Mouse (Mus musculus) liver, embryonic 11.5 days (tissue): ENCODE measurements at regions not wholly inside any gene's neighbourhood (a gene's known extent, or its start where the extent isn't known, plus 50 kb on each side); places are given as distances from the start of the nearest gene placed in this dataset.

Experiments
- ATAC-seq: fragments of 200-750 bp; cut with Nextera tagmentation; replicated peaks from 2 replicates; pipeline ENCODE4 v1.8.0; 2017; ENCODE audit warnings: moderate number of reproducible peaks, mild to moderate bottlenecking, moderate TSS enrichment, moderate library complexity; ENCODE audit not compliant: low FRiP score
- DNase-seq: peaks from one replicate; pipeline ENCODE4 v3.0.0-alpha.2; 2017; ENCODE audit warnings: low spot score
- H3K27ac ChIP-seq: fragments of 300-500 bp; sonication (generic); 2 replicates; pipeline ENCODE4 v1.5.1; 2014; ENCODE audit warnings: mild to moderate bottlenecking, low read depth, low read length, control low read depth
- H3K27me3 ChIP-seq: fragments of 300-500 bp; sonication (generic); replicated peaks from 2 replicates; pipeline ENCODE4 v1.6.1; 2014; ENCODE audit warnings: low read length, mixed read lengths; ENCODE audit not compliant: control insufficient read depth, insufficient read depth
- H3K36me3 ChIP-seq: fragments of 300-500 bp; sonication (generic); 2 replicates; pipeline ENCODE4 v1.6.1; 2014; ENCODE audit warnings: mild to moderate bottlenecking, low read length, moderate library complexity, mixed read lengths; ENCODE audit not compliant: control insufficient read depth, insufficient read depth
- H3K4me1 ChIP-seq: fragments of 300-500 bp; sonication (generic); replicated peaks from 2 replicates; pipeline ENCODE4 v1.6.1; 2014; ENCODE audit warnings: low read length, mixed read lengths; ENCODE audit not compliant: control insufficient read depth, insufficient read depth
- H3K4me2 ChIP-seq: fragments of 300-500 bp; sonication (generic); 2 replicates; pipeline ENCODE4 v1.6.1; 2014; ENCODE audit warnings: mild to moderate bottlenecking, control low read depth, moderate library complexity
- H3K4me3 ChIP-seq: fragments of 300-500 bp; sonication (generic); 2 replicates; pipeline ENCODE4 v1.5.1; 2014; ENCODE audit warnings: low read depth, low read length, control low read depth
- H3K9ac ChIP-seq: fragments of 300-500 bp; sonication (generic); 2 replicates; pipeline ENCODE4 v1.6.1; 2014; ENCODE audit warnings: low read depth, low read length, control low read depth
- H3K9me3 ChIP-seq: fragments of 300-500 bp; sonication (generic); 2 replicates; pipeline ENCODE4 v1.6.1; 2016; ENCODE audit warnings: low read length, inconsistent platforms, mixed read lengths; ENCODE audit not compliant: control insufficient read depth
- WGBS: fragments of 180-500 bp; shearing (Covaris S2); extraction: QIAGEN DNeasy Blood & Tissue Kit; methylation state at CpG from one replicate; pipeline ENCODE4 v1.1.7; 2014; 5-methylcytosine and 5-hydroxymethylcytosine counted together

DNA sequence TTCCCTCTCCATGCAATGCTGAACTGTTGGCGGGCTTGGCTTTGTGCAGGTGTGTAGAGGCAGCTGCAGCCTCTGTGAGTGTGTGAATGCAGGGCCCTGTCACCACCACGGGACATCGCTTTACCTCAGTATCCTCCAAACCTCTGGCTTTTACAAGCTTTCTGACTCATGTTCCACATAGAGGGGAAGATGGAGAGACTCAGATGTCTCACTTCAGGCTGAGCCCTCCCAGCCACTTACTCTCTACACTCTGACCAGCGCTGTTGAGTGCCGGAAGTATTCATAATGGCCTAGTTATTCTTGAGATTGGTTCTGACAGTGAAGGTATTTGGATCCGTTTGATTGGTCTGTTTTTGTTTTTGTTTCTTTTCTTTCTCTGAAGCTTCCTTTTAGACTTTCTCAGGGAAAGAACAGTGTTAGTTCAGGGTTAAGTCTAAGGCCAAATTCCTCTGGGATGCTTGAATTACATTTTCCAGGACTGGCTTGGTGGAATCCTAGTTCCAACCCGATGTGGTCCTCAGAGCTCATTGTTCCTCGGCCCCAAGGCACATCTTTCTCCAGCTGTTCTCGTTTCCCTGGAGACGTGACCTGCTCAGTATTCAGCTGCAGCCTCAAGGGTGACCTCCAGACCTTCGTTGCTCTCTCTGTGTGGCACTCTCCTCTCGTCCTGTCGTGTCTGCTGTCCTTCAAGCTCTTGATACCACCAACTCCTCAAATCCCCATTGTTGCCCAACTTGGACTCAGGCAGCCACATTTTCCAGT is 61.7 kb upstream of the Enpp6 start:
- DNase-seq (no peak), ATAC-seq (no peak)

DNA sequence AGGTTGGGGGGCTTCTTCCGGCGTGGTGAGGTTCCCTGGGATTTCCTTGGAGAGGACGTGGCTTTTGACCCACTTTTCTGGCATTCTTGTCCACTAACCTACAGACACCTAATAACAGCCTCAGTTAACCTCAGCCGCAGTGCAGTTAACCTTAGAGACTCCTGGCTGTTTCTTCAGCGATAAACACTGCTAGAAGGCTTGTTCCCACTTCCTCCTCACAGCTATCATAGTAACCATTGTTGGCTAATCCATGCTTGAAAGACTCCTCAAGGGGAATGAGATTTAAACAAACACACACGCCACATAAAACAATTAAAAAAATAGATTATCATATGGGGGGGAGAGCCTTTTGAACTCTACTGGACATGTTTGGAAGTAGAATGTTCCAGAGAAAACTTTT is 58.0 kb upstream of the Enpp6 start:
- ATAC-seq (no peak), DNase-seq (no peak)
- H3K4me3 ChIP-seq = no peak overlapping the region
- no peak overlapping the region for H3K27ac ChIP-seq
- H3K27me3 ChIP-seq = no peaks in the 10 kb centered on the region
- H3K4me1 ChIP-seq = no peaks in the 10 kb centered on the region
- no peak overlapping the region for H3K9ac ChIP-seq
- no peaks in the 10 kb centered on the region for H3K9me3 ChIP-seq
- no peaks in the 10 kb centered on the region for H3K36me3 ChIP-seq
- WGBS = 44% methylated on average over 6 of the region's 6 CpGs
- H3K4me2 ChIP-seq = no peak overlapping the region

More for the DNA sequence above, 61.7 kb upstream of the Enpp6 start:
- Histone ChIP-seq H3K36me3 (no peaks in the 10 kb centered on the region), H3K4me3 (no peak overlapping the region), H3K27me3 (no peaks in the 10 kb centered on the region), H3K9ac (no peak overlapping the region), H3K4me1 (no peaks in the 10 kb centered on the region), H3K9me3 (no peaks in the 10 kb centered on the region), H3K27ac (no peak overlapping the region), H3K4me2 (no peak overlapping the region)
- 68% methylated on average over 13 of the region's 13 CpGs for WGBS

DNA sequence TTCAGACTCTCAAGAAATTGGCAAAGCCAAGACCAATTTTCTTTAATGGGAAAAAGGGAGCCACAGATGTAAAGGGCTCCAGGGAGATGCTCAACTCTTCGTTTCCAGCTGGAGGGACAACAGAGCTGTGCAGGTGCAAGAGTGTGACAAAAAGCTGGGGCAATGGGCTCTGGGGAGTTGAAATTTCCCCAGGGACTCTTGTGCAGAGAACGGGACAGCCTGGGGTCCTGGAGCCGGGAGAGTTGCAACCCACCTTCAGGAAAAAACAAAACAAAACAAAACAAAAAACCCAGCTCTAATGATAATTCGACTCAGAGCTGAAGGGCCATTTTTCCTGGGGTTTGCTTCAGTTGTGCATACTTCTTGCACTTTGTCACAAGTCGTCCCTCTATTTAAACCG is 57.0 kb upstream of the Enpp6 start:
- no peak overlapping the region for H3K4me3 ChIP-seq
- no peaks in the 10 kb centered on the region for H3K9me3 ChIP-seq
- no peak for ATAC-seq
- 77% methylated on average over 6 of the region's 6 CpGs for WGBS
- H3K27me3 ChIP-seq = no peaks in the 10 kb centered on the region
- no peaks in the 10 kb centered on the region for H3K36me3 ChIP-seq
- no peak overlapping the region for H3K4me2 ChIP-seq
- H3K9ac ChIP-seq = no peak overlapping the region
- no peaks in the 10 kb centered on the region for H3K4me1 ChIP-seq
- no peak for DNase-seq
- H3K27ac ChIP-seq = no peak overlapping the region

DNA sequence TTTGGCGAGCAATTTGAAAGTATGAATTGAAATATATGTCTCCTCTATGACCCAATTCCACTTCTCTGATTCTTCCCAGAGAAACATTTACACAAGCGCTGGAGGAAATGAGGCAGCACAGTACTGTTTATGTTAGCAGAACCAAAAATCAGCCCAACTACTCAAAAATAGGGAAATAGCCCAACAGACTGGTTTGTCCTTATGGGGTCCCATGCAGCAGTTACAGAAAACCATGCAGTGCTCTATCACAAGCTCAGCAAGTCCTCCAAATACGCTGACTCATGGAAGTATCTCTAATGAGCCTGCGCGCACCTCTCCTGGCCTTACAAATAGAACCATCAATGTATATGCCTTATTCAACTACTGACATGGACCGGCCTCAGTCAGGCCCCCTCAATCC is 55.4 kb upstream of the Enpp6 start:
- no peak overlapping the region for H3K9ac ChIP-seq
- no peaks in the 10 kb centered on the region for H3K4me1 ChIP-seq
- H3K4me2 ChIP-seq = no peak overlapping the region
- DNase-seq = no peak
- WGBS = 84% methylated on average over 6 of the region's 6 CpGs
- no peaks in the 10 kb centered on the region for H3K27me3 ChIP-seq
- no peaks in the 10 kb centered on the region for H3K9me3 ChIP-seq
- no peaks in the 10 kb centered on the region for H3K36me3 ChIP-seq
- no peak overlapping the region for H3K27ac ChIP-seq
- ATAC-seq = no peak
- no peak overlapping the region for H3K4me3 ChIP-seq

DNA sequence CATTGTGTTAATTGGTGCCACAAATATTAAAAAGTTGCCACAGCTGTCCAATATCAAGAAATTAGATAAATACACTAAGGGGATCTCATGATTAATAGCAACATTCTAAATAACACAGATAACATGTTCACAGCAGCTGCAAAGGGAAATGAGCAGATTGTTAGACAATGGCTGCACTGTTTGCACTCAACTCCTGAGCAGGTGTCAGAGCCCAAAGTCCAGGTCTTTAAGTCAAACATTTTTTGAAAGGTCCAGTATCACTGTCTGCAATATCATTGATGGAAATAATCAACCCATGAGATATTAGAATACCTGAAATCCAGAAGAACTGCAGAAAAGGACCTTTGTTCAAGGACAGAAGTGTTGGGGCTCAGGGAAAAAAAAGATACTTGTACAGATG is 53.4 kb upstream of the Enpp6 start:
- no peak overlapping the region for H3K27ac ChIP-seq
- no peak overlapping the region for H3K4me2 ChIP-seq
- no peaks in the 10 kb centered on the region for H3K9me3 ChIP-seq
- H3K27me3 ChIP-seq = no peaks in the 10 kb centered on the region
- DNase-seq (no peak), ATAC-seq (no peak)
- H3K4me3 ChIP-seq = no peak overlapping the region
- no peaks in the 10 kb centered on the region for H3K36me3 ChIP-seq
- no peak overlapping the region for H3K9ac ChIP-seq
- H3K4me1 ChIP-seq = no peaks in the 10 kb centered on the region

DNA sequence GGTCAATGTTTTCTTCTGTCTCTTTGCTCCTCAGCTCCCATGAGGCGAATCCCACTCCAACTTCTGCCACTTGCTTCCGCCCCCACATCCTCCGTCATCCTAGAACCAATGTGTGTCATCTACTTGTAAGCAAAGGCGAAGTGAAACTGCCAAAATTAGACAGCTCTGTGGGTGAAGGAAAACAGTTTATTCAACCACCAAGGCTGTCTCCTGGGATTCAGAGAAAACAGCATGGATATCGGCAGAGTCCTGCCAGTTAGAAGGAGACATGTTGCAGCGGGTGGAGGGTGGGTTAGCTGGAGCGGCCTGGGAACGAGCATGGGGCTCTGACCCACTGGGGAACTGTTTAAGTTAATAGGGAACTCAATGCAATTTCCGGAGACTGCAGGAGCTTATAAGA is 52.4 kb upstream of the Enpp6 start:
- Histone ChIP-seq H3K27me3 (no peaks in the 10 kb centered on the region), H3K27ac (no peak overlapping the region), H3K9ac (no peak overlapping the region), H3K4me1 (no peaks in the 10 kb centered on the region), H3K9me3 (no peaks in the 10 kb centered on the region), H3K4me3 (no peak overlapping the region), H3K4me2 (no peak overlapping the region), H3K36me3 (no peaks in the 10 kb centered on the region)
- DNase-seq (no peak), ATAC-seq (no peak)
- 75% methylated on average over 9 of the region's 9 CpGs for WGBS

DNA sequence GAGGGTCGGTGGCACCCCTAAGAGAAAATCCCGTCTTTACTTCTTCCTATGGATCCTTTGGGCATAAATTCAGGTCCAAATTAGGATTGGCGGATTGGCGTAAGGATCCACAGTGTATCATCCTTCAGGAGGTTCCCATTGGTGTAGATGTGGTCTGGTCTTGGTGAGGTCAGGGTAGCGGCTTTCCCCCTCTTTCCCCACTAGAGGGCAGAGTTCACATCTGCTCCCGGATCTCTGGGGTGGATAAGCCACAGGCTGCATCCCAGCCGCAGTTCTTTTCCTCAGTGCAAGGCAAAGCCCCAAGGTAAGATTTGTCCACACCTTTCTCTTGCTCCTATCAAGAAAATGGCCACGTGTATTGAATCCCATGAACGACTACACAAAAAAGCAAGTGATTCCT is 51.8 kb upstream of the Enpp6 start:
- H3K27ac ChIP-seq = no peak overlapping the region
- H3K4me1 ChIP-seq = no peaks in the 10 kb centered on the region
- no peaks in the 10 kb centered on the region for H3K27me3 ChIP-seq
- H3K4me3 ChIP-seq = no peak overlapping the region
- no peak for ATAC-seq
- H3K36me3 ChIP-seq = no peaks in the 10 kb centered on the region
- H3K9me3 ChIP-seq = no peaks in the 10 kb centered on the region
- WGBS = 24% methylated on average over 9 of the region's 9 CpGs
- no peak overlapping the region for H3K9ac ChIP-seq
- peak; percentile 40 for DNase-seq
- H3K4me2 ChIP-seq = no peak overlapping the region

DNA sequence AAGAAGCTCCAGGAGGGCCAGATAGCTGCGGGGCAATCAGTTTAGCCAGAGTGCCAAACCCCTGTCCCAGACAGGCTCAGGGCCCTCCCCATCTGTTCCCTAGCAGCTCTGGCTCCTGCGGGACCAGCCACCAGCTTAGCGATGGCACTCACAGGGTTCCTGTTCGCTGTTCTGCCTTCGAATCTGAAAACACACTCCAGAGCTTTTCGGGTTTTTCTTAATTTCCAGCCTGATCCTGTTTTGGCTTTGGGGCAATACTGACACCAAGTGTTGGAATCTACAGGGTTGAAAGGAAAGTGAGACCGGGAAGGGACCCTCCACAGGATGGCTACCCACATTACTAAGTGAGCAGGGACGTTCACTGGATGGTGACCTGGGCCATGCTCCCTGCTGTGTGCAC is 50.6 kb upstream of the Enpp6 start:
- no peak for ATAC-seq
- 29% methylated on average over 8 of the region's 8 CpGs for WGBS

More for the DNA sequence above, 50.6 kb upstream of the Enpp6 start:
- DNase-seq = no peak
- Histone ChIP-seq H3K4me1 (no peaks in the 10 kb centered on the region), H3K9me3 (no peaks in the 10 kb centered on the region), H3K9ac (no peak overlapping the region), H3K36me3 (no peaks in the 10 kb centered on the region), H3K27ac (no peak overlapping the region), H3K4me2 (peak overlapping the region; percentile 2; the same call in 1 of the 2 replicates), H3K4me3 (no peak overlapping the region), H3K27me3 (no peaks in the 10 kb centered on the region)
